20 mouse cellular contexts compared by ENCODE assay signal in the genomic region with DNA sequence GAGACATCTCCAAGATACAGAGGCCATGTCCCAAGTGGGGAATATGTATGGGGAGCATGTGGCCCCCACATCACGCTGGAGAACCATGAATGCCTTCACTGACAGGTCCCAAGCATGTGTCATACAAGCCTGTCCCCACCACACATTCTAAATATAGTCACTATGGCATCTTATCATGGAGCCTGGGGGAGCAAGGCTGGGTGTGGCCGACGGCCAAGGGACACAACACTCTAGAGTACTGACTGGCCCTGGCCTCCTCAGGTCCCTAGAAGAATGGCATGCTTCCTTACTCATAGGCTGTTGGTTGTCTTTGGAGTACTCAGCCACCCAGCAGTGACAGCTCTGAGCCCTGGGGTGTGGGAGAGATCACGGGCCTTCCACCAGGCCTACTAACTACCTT. TPM values are rescaled to one million over a fixed set of nuclear protein-coding genes. Genes with fewer than 3 reads are reported as not detected.
DNase-seq lines count a peak whose midpoint lies in the region; ATAC-seq and TF ChIP-seq lines count a peak whose summit lies in the region.
"Had no signal": no experiment of that assay in that cellular context is flagged by ENCODE, and none has a peak within 500 bp of the region (broad histone marks: within the 10 kb centered on the region; RNA-seq: fewer than 3 reads in every experiment).

No protein-coding gene starts in this region.

- TF ChIP-seq EP300 in lung, postnatal 0 days (IDR thresholded peaks at IDR 0.05): no peak

- ATAC-seq in lung, postnatal 0 days: peak; percentile 30; the same call in 1 of the 2 replicates
- ATAC-seq in heart, embryonic 15.5 days (replicated peaks; ENCODE audit: insufficient number of reproducible peaks, insufficient read depth, low FRiP score, low read depth): peak; percentile 84
- ATAC-seq in megakaryocyte progenitor cell, adult 5-6 weeks (replicated peaks; ENCODE audit: poor library complexity): peak; percentile 38; the same call in 1 of the 2 replicates
- ATAC-seq in neural tube, embryonic 15.5 days (ENCODE audit: low FRiP score): no peak
- ATAC-seq: hindbrain, postnatal 0 days had no signal

- no peaks in the 10 kb centered on the region for H3K4me1 ChIP-seq in lung, postnatal 0 days (ENCODE audit: insufficient read depth, low read depth, low read length)
- peaks cover 62% of the 10 kb centered on the region for H3K4me1 ChIP-seq in heart, embryonic 15.5 days (replicated peaks)
- H3K4me1 ChIP-seq in neural tube, embryonic 15.5 days: no peaks in the 10 kb centered on the region
- H3K4me1 ChIP-seq: embryonic facial prominence, embryonic 15.5 days; limb, embryonic 12.5 days; liver, embryonic 15.5 days had no signal

- H3K4me2 ChIP-seq in lung, postnatal 0 days (replicated peaks; ENCODE audit: low read depth, low read length): no peak overlapping the region
- H3K4me2 ChIP-seq in heart, embryonic 15.5 days: peak overlapping the region; percentile 32
- no peak overlapping the region for H3K4me2 ChIP-seq in neural tube, embryonic 15.5 days
- H3K4me2 ChIP-seq: embryonic facial prominence, embryonic 15.5 days; limb, embryonic 12.5 days; liver, embryonic 15.5 days had no signal

- no peak for DNase-seq in lung, postnatal 0 days (ENCODE audit: low spot score)
- DNase-seq in lung, adult 18-20 months: no peak
- peak; percentile 61 for DNase-seq in heart, adult 8-10 months (ENCODE audit: low spot score)
- DNase-seq in spleen, postnatal 10 days (ENCODE audit: low spot score in 2 of 2): no peak
- DNase-seq in left cerebral cortex, adult 11 months (ENCODE audit: low spot score): no peak
- DNase-seq: cerebellum, adult 2 months; cerebellum, postnatal 36 days; gastrocnemius, postnatal 14 days; kidney, adult 11 months; lung, postnatal 14 days; thymus, adult 18-20 months had no signal

- no peak for TF ChIP-seq CTCF in lung, postnatal 0 days (IDR thresholded peaks at IDR 0.05)

- no peaks in the 10 kb centered on the region for H3K27me3 ChIP-seq in lung, postnatal 0 days (replicated peaks; ENCODE audit: insufficient read depth, low read length)
- no peaks in the 10 kb centered on the region for H3K27me3 ChIP-seq in heart, embryonic 15.5 days
- no peaks in the 10 kb centered on the region for H3K27me3 ChIP-seq in neural tube, embryonic 15.5 days (replicated peaks)
- H3K27me3 ChIP-seq: embryonic facial prominence, embryonic 15.5 days; limb, embryonic 12.5 days; liver, embryonic 15.5 days had no signal

- 71% methylated on average over 4 of the region's 4 CpGs for WGBS in lung, postnatal 0 days
- 26% methylated on average over 4 of the region's 4 CpGs for WGBS in heart, embryonic 15.5 days
- 88% methylated on average over 4 of the region's 4 CpGs for WGBS in neural tube, embryonic 15.5 days

- no peak overlapping the region for H3K4me3 ChIP-seq in lung, postnatal 0 days (ENCODE audit: low read depth, low read length)
- no peak overlapping the region for H3K4me3 ChIP-seq in heart, embryonic 15.5 days
- H3K4me3 ChIP-seq in neural tube, embryonic 15.5 days (replicated peaks): no peak overlapping the region
- H3K4me3 ChIP-seq: embryonic facial prominence, embryonic 15.5 days; limb, embryonic 12.5 days; liver, embryonic 15.5 days had no signal

- no peaks in the 10 kb centered on the region for H3K9me3 ChIP-seq in lung, postnatal 0 days (ENCODE audit: low read length)
- H3K9me3 ChIP-seq in heart, embryonic 15.5 days (replicated peaks): no peaks in the 10 kb centered on the region
- no peaks in the 10 kb centered on the region for H3K9me3 ChIP-seq in neural tube, embryonic 15.5 days (replicated peaks)
- H3K9me3 ChIP-seq: embryonic facial prominence, embryonic 15.5 days; limb, embryonic 12.5 days; liver, embryonic 15.5 days had no signal

- no peak overlapping the region for H3K27ac ChIP-seq in lung, postnatal 0 days (ENCODE audit: low read length)
- H3K27ac ChIP-seq in heart, embryonic 15.5 days: peak overlapping the region; percentile 89
- no peak overlapping the region for H3K27ac ChIP-seq in neural tube, embryonic 15.5 days (replicated peaks)
- H3K27ac ChIP-seq: embryonic facial prominence, embryonic 15.5 days; hindbrain, postnatal 0 days; limb, embryonic 12.5 days; liver, embryonic 15.5 days had no signal

- H3K9ac ChIP-seq in lung, postnatal 0 days (replicated peaks; ENCODE audit: low read depth): no peak overlapping the region
- no peak overlapping the region for H3K9ac ChIP-seq in heart, embryonic 15.5 days
- H3K9ac ChIP-seq in neural tube, embryonic 15.5 days (replicated peaks): no peak overlapping the region
- H3K9ac ChIP-seq: embryonic facial prominence, embryonic 15.5 days; limb, embryonic 12.5 days; liver, embryonic 15.5 days had no signal

- H3K36me3 ChIP-seq in lung, postnatal 0 days (ENCODE audit: insufficient read depth, low read length): no peaks in the 10 kb centered on the region
- H3K36me3 ChIP-seq in heart, embryonic 15.5 days: no peaks in the 10 kb centered on the region
- H3K36me3 ChIP-seq in neural tube, embryonic 15.5 days: no peaks in the 10 kb centered on the region
- H3K36me3 ChIP-seq: embryonic facial prominence, embryonic 15.5 days; limb, embryonic 12.5 days; liver, embryonic 15.5 days had no signal

RNA-seq across cellular contexts. Expression of a gene that starts 33.8 kb away (rescaled TPM):
- 11.8 and 13.0 TPM in 2 replicates for polyA plus RNA-seq in lung, postnatal 0 days (2015; fragmentation: Nextera tagmentation; extraction: Ambion mirVana)
- total RNA-seq in heart, adult 8-10 months (2022): 10 to 100 TPM; 30.9 to 36.9 (median 32.8) TPM
- 25.8 and 27.5 TPM in 2 replicates for polyA plus RNA-seq in heart, embryonic 15.5 days (2015; fragmentation: Nextera tagmentation; extraction: Ambion mirVana)
- total RNA-seq in megakaryocyte progenitor cell, adult 5-6 weeks (2015): not detected in 2 replicates
- not detected in 2 replicates for total RNA-seq in megakaryocyte progenitor cell, adult 5-6 weeks (2017)
- polyA plus RNA-seq in neural tube, embryonic 15.5 days (2015; fragmentation: Nextera tagmentation; extraction: Ambion mirVana): 0.88 and 1.9 TPM in 2 replicates
- total RNA-seq: CH12.LX; hematopoietic stem cell, adult 5-6 weeks had no signal

RNA-seq across cellular contexts. Expression of a gene that starts 45.5 kb away (rescaled TPM):
- 0.65 and 0.72 TPM in 2 replicates for polyA plus RNA-seq in lung, postnatal 0 days (2015; fragmentation: Nextera tagmentation; extraction: Ambion mirVana)
- total RNA-seq in heart, adult 8-10 months (2022): under 1 TPM in 1 of 4 experiments, not detected in 3; 0.28 TPM
- polyA plus RNA-seq in heart, embryonic 15.5 days (2015; fragmentation: Nextera tagmentation; extraction: Ambion mirVana): 3.8 and 4.7 TPM in 2 replicates
- not detected in 2 replicates for total RNA-seq in megakaryocyte progenitor cell, adult 5-6 weeks (2015)
- not detected in 2 replicates for total RNA-seq in megakaryocyte progenitor cell, adult 5-6 weeks (2017)
- polyA plus RNA-seq in neural tube, embryonic 15.5 days (2015; fragmentation: Nextera tagmentation; extraction: Ambion mirVana): 1.8 and 3.9 TPM in 2 replicates
